Mouse (Mus musculus) heart, adult 2 months (tissue): Measurements from ENCODE around the gene Usp48.

Experiments
- CTCF ChIP-seq: fragments of 200-600 bp; IDR thresholded peaks from 2 replicates; pipeline ENCODE4 v1.8.1; 2022; ENCODE audit warnings: antibody characterized with exemption, mild to moderate bottlenecking, moderate library complexity
- EP300 ChIP-seq: fragments of 200-500 bp; IDR thresholded peaks from 2 replicates; pipeline ENCODE4 v1.6.1; 2011; ENCODE audit warnings: low read depth, low read length, control low read depth; ENCODE audit not compliant: insufficient read depth
- POLR2A ChIP-seq: fragments of 200-500 bp; IDR thresholded peaks from 2 replicates; pipeline ENCODE4 v1.6.1; 2011; ENCODE audit warnings: mild to moderate bottlenecking, low read depth, low read length, control low read depth; ENCODE audit not compliant: insufficient read depth

- TF ChIP-seq POLR2A (no peak), CTCF (no peak), EP300 (no peak)
Measured at GRCm38 (mm10) chr4:137707216-137707990, 113.8 kb downstream of the Usp48 start.
